Mouse (Mus musculus): ENCODE results near the gene Kdelr2.

GRCm38 (mm10) chr5:143464757-143465118 lies 61.1 kb downstream of the Kdelr2 start:
- TF ChIP-seq CTCF (conservative IDR thresholded peaks at IDR 0.05; ENCODE audit: insufficient read depth, insufficient read length, low read depth, low read length) (no peak), POLR2A (IDR thresholded peaks at IDR 0.05; ENCODE audit: low read depth, low read length) (no peak)
